Mouse (Mus musculus) gastrocnemius, adult 2 months (tissue): ENCODE measurements around the gene Epo. TPM values are rescaled to one million over a fixed set of nuclear protein-coding genes. Genes with fewer than 3 reads are reported as not detected.

Experiments used
- DNase-seq: peaks from one replicate; pipeline ENCODE4 v3.0.0; 2022
- H3K27ac ChIP-seq: fragments of 200-600 bp; 2 replicates; pipeline ENCODE4 v1.8.1; 2022; ENCODE audit warnings: mild to moderate bottlenecking
- H3K4me3 ChIP-seq: fragments of 200-600 bp; 2 replicates; pipeline ENCODE4 v1.8.1; 2022; ENCODE audit warnings: mild to moderate bottlenecking, moderate library complexity
- CTCF ChIP-seq: fragments of 200-600 bp; IDR thresholded peaks from 2 replicates; pipeline ENCODE4 v1.8.1; 2022; ENCODE audit warnings: antibody characterized with exemption, mild to moderate bottlenecking, moderate library complexity
- intact Hi-C: fragments of 180-260 bp; cut with DNase I; formaldehyde crosslinking; loops from one replicate; pipeline ENCODE4 v1.15.1; 2025
- long read RNA-seq, 2 experiments: library from polyadenylated mRNA; stranded (forward); transcript quantifications; one replicate each; pipeline ENCODE4 v2.0.0; 2021
- total RNA-seq, 2 experiments: library from RNA; stranded (reverse); gene quantifications; 2 replicates each; pipeline ENCODE4 v1.2.3; 2021

Gene Epo
- total RNA-seq: not detected
- long read RNA-seq, experiment 1, partial matches to known transcripts: 0 of 9 reads
- long read RNA-seq, experiment 1, other reads (novel, unspliced or antisense): 9 of 9 reads
- long read RNA-seq, experiment 2, partial matches to known transcripts: 0 of 12 reads
- long read RNA-seq, experiment 2, other reads (novel, unspliced or antisense): 12 of 12 reads

DNA sequence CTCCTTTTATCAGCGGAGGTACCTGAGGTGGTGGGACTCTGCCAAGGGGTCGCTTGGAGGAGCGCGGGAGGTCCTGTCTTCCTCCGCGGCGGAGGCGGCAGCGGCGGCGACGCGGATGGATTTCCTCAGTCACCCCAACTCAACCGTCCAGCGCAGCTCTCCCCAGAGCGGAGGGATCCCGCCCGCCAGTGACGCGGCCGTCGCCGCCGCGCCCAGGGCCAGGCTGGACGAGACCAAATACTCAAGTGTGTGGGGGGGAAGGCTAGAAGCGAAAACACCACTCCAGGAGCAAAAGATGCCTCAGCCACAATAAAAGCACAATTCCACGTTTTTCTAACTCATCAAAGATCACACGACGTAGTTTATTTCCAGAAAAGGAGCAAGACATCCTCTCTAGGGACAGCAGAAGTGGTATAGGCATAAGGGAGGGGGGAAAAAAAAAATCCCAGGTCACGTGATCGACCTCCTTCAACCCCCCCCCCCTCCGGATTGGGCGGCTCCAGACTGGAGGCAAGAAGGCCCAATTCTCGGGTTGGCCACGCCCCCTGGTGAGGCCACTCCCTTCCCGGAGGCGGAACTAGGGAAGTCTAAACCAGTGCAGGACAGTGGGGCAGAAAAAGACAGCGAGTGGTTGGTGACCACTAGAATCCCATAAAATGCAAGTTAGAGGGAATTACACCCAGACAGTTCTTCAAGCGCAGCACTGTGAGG is at the start of gene Epo, which contains the start of gene Gnb2:
Gene Epo (minus strand): TSS at position 126 of the 711 bp plus-strand sequence.
Gene Gnb2 (minus strand): TSS at position 394 of the 711 bp plus-strand sequence.
- Histone ChIP-seq H3K27ac (peak within 1 kb of the TSS; percentile 98), H3K4me3 (peak within 1 kb of the TSS; percentile 94)
- intact Hi-C loops: loop anchor here (1.0 to 5.0 kb wide), 4 partner anchors 31 to 639 kb away; partner anchors contain the start of genes Ap4m1, Mcm7, Mospd3 and Pop7
- DNase-seq: peak; percentile 99
- peak; percentile 7; the same call in 1 of the 2 replicates for TF ChIP-seq CTCF

DNA sequence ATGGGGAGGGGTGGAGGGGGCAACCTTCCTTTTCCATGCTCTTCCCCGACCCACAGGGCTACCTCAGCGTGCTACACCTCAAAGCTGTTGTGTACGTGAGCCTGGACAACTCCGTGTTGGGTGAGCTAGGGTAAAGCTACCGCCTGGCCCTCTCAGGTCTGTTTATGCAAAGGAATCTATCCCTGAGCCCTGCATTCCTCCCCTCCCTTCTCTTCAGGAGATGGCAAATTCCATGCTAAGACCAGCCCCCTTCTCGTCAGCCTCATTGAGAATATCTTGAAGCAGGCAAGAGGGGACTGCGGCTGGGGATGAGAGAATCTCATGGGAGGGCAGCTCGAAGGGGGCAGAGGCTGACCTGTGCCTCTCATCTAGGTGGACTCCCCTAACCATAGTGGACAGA is 49.7 kb upstream of the Epo start:
- Histone ChIP-seq H3K4me3 (no peak overlapping the region), H3K27ac (no peak overlapping the region)
- no peak for DNase-seq
- TF ChIP-seq CTCF: no peak
- intact Hi-C loops: loop anchor here (5.0 kb wide), 1 partner anchor 175 kb away; no protein-coding TSS in a partner anchor

DNA sequence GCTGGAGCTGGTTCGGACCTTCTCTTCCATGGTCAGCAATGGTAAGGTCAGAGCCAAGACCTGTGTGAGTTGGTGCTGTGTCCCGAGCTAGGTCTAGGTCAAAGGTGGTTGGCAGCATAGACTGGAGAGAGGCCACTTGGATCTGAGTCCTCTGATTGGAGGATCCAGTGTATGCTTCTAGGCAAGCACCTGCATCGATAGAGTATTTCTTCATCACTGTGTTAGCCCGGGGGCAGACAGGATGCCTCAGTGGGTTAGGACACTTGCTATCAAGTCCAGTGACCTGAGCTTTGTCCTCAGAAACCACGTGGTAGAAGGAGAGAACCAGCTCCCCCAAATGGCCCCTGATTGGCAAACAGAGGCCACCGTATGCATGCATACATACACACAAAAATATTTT is 47.2 kb upstream of the Epo start:
- intact Hi-C loops: loop anchor here (5.0 kb wide), 1 partner anchor 177 kb away; no protein-coding TSS in a partner anchor
- no peak for TF ChIP-seq CTCF
- no peak overlapping the region for H3K27ac ChIP-seq
- no peak overlapping the region for H3K4me3 ChIP-seq
- DNase-seq: no peak

DNA sequence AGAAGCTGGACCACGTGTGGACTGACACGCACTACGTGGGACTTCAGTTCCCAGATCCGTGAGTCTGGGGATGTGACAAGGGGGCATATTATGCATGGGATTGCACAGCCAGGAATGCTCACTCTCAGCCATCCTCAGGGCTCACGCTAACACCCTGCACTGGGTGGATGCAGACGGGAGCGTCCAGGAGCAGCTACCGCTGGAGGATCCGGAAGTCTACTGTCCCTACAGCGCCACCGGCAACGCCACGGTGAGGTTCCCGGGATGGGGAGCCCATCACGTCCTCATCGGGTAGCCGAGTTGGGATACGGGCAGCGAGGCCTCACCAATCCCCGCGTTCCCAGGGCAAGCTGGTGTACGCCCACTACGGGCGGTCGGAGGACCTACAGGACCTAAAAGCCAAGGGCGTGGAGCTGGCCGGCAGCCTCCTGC is 41.4 kb upstream of the Epo start:
- Histone ChIP-seq H3K4me3 (peak overlapping the region; percentile 61), H3K27ac (no peak overlapping the region)
- intact Hi-C loops: no loop called here
- peak; percentile 65 for DNase-seq
- TF ChIP-seq CTCF: peak; percentile 46

DNA sequence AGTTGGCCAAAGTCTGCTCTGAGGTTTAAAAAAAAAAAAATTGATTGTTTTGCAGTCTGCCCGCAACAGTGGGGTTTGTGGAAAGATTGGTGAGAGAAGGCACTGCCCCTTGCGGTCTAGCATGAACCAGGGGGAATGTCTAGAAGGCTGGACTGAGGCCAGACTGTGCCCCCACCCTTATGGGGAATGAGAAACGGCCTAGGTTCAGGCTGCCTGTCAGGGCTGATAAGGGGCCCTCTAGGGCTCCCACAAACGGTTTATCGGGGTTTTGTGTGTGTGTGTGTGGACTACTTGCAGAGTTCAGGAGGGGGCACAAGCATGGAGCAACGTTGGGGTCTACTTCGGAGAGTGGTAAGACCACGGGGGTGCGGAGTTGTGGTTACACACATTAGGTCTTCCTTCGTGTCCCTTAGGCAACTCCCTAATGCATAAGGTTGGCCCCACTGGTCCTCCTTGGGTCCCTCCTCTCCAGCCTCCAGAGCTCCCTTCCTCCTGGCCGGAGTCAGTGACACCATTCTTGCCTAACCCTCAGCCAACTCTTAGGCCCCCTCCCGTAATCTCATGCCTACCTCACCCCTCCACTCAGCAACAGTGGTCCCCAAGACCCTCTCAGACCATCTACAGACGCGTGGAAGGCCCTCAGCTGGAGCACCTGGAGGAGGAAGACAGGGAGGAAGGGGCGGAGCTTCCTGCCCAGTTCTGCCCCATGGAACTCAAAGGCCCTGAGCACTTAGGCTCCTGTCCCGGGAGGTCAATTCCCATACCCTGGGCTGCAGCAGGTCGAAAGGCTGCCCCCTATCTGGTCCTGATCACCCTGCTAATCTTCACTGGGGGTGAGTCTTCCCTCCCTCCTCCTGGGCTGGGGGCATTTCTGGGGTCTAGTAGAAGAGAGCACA is 37.9 kb upstream of the Epo start:
- intact Hi-C loops: no loop called here
- no peak for DNase-seq
- Histone ChIP-seq H3K4me3 (no peak overlapping the region), H3K27ac (no peak overlapping the region)
- TF ChIP-seq CTCF: no peak

DNA sequence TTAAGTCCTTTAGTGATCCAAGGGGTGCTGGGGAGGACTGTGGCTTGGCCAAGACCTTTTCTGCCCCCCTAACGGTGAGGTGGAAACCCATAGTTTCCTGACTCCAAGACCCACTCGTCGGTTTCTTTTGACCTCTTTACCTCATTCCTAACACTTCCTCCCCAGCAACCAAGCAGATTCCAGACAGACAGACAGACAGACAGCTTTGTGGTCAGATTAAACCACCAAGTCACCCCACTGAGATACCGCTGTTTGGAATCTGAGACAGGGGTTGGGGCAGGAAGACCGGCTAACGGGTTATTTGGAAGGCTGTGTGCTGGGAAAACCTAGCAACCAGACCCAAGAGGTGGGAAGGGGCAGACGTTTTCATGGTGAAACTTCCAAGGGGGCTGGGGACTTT is 37.1 kb upstream of the Epo start:
- TF ChIP-seq CTCF: no peak
- Histone ChIP-seq H3K27ac (no peak overlapping the region), H3K4me3 (no peak overlapping the region)
- DNase-seq: no peak
- intact Hi-C loops: no loop called here

DNA sequence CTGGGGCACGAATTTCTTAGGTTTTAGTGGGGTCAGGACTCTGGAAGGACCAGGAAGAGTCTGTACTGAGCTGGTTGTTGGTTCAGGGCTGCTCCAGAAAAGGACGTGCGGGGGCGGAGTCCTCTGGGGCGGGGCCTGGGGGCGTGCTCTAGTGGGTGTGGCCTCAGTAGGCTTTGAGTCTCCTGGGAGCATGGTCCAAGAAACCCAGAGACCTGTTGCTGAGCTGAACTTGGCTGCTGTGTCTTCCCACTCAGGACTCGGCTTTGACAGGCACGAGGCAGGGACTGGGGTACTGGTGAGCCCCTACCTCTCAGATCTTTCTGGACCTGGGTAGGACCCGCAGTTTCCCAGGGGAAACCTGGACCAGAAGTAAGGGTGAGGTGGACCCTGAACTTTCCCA is 36.6 kb upstream of the Epo start, which contains the start of gene Tfr2:
Gene Tfr2 (plus strand): TSS at position 176 of the 400 bp plus-strand sequence.
- intact Hi-C loops: no loop called here
- H3K27ac ChIP-seq: no peak within 1 kb of the TSS
- DNase-seq: peak; percentile 50
- peak within 1 kb of the TSS; percentile 36; the same call in 1 of the 2 replicates for H3K4me3 ChIP-seq
- no peak for TF ChIP-seq CTCF

DNA sequence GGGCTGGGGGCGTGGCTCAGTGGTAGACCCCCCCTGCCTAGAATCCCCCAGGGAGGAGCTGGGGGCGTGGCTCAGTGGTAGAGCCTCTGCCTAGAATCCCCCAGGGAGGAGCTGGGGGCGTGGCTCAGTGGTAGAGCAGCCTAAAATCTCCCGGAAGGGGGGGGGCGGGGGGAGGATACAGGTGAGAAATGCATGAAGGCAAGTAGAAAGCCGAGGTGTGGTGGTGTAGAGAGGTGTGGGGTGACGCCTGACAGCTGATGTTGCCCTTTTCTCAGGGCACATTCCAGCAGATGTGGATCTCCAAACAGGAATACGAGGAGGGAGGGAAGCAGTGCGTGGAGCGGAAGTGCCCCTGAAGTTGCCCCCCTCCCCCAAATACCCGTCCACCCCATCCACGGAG is 36.0 kb upstream of the Epo start:
- H3K4me3 ChIP-seq: peak overlapping the region; percentile 36; the same call in 1 of the 2 replicates
- intact Hi-C loops: no loop called here
- H3K27ac ChIP-seq: no peak overlapping the region
- DNase-seq: no peak
- no peak for TF ChIP-seq CTCF

DNA sequence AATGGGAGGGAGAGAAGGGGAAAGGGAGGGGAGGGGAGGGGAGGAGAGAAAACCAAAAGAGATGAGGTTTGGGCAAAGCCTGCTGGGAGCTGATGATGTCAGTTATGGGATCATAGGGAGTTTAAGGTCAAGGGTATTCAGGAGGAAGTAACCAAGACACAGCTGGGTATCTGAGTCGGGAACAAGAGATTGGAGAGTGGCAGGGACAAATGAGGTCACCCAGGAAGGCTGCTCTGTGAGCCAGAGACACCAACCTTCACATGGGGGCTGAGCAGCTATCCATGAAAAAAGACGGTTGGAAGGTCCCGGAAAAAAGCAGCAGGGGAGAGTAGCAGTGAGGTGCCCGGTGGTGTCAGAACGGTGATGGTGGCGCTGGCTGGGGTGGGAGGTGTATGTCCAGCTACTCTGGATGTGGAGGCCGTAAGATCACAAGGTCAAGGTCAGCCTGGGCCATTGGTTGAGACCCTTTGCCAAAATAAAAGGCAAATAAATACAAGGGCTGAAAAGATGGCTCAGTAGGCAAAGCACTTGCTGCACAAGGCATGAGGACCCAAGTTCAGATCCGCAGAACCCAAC is 35.3 kb upstream of the Epo start:
- Histone ChIP-seq H3K27ac (no peak overlapping the region), H3K4me3 (no peak overlapping the region)
- no peak for TF ChIP-seq CTCF
- no peak for DNase-seq
- intact Hi-C loops: no loop called here

DNA sequence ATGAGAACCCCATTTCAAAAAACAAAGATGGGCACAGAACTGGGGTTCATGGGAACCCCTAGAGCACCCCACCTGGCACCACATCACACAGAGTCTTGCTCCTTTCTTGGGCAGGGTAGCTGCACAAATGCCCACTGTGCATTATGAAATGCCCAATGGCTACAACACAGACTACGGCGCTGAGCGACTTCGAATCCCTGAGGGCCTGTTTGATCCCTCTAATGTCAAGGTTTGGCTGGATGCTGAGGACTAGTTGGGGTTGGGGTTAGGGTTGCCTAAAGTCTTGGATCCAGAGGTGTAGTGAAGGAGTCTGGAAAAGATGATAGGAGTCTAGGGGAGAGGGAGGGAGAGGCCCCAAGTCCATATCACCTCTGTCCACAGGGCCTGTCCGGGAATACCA is 33.4 kb upstream of the Epo start:
- Histone ChIP-seq H3K27ac (no peak overlapping the region), H3K4me3 (no peak overlapping the region)
- DNase-seq: no peak
- TF ChIP-seq CTCF: no peak
- intact Hi-C loops: no loop called here

DNA sequence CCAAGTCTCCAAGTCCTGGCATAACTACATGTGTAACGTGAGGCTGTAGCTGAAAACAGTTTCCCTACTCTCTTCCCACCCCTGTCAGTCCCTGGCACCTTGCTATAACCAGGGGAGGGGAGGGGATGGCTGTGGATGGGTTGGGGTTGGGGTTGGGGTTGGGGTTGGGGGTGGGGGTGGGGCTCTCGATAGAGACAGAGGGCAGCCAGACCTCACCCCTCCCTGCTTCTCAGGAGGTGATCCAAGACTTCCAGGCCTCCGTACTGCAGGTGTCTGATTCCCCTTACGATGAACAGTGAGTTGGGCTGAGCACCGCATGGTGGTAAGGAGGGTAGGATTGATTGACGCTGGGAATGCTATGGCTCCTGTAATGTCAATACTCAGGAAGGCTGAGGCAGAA is 32.7 kb upstream of the Epo start:
- intact Hi-C loops: no loop called here
- no peak overlapping the region for H3K27ac ChIP-seq
- no peak for DNase-seq
- no peak overlapping the region for H3K4me3 ChIP-seq
- TF ChIP-seq CTCF: no peak

DNA sequence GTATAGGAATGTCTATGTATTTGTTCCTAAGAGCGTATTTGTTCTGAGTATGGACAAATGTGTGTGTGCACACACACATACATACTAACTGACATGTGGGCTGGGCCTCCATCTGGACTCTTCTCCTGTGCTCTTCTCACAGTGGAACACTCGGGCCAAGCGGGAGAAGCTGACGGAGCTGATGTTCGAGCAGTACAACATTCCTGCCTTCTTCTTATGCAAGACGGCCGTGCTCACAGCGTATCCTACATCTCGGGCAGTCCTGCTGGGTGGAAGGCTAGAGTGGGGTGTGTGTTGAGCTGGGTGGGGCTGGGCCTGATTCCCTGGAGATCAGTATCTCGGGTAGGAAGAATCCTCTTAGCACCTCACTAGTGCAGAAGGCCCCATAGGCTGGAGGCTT is 29.9 kb upstream of the Epo start:
- H3K27ac ChIP-seq: no peak overlapping the region
- DNase-seq: no peak
- no peak for TF ChIP-seq CTCF
- H3K4me3 ChIP-seq: no peak overlapping the region
- intact Hi-C loops: no loop called here

DNA sequence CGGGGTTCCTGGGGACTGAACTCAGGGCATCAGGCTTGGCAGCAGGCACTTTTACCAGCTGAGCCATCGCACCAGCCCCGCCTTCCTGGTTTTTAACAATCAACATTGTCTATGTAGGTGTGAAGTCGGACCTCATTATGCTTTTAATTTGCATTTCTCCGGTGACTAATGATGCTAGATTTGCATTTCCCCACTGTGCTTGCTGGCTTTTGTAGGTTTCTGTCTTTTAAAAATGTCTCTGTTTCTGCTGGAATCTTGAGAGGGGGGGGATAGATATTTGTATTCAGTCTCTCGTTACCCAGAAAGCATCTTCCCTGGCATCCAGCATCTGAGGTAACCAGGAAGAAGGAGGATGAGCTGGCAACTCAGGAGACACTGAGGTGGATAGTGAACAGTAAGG is 28.5 kb upstream of the Epo start:
- no peak overlapping the region for H3K27ac ChIP-seq
- TF ChIP-seq CTCF: no peak
- no peak for DNase-seq
- no peak overlapping the region for H3K4me3 ChIP-seq
- intact Hi-C loops: no loop called here
